Mouse (Mus musculus) midbrain, embryonic 16.5 days (tissue): Measurements from ENCODE around the gene Cyb561d1. TPM values are rescaled to one million over a fixed set of nuclear protein-coding genes. Genes with fewer than 3 reads are reported as not detected.

Source experiments
- ATAC-seq: fragments of 200-750 bp; cut with Nextera tagmentation; 2 replicates; pipeline ENCODE4 v1.8.0; 2017; ENCODE audit warnings: moderate TSS enrichment
- H3K27ac ChIP-seq: fragments of 300-500 bp; sonication (generic); 2 replicates; pipeline ENCODE4 v1.5.1; 2014; ENCODE audit warnings: mild to moderate bottlenecking, low read length, mixed read lengths
- H3K27me3 ChIP-seq: fragments of 300-500 bp; sonication (generic); 2 replicates; pipeline ENCODE4 v1.6.1; 2014; ENCODE audit warnings: low read depth, low read length, mixed read lengths; ENCODE audit not compliant: control insufficient read depth, insufficient read depth
- H3K36me3 ChIP-seq: fragments of 300-500 bp; sonication (generic); 2 replicates; pipeline ENCODE4 v1.6.1; 2014; ENCODE audit warnings: mild to moderate bottlenecking, low read length, moderate library complexity, mixed read lengths; ENCODE audit not compliant: control insufficient read depth, insufficient read depth
- H3K4me1 ChIP-seq: fragments of 300-500 bp; sonication (generic); 2 replicates; pipeline ENCODE4 v1.6.1; 2014; ENCODE audit warnings: mild to moderate bottlenecking, low read length, mixed read lengths; ENCODE audit not compliant: control insufficient read depth, insufficient read depth
- H3K4me2 ChIP-seq: fragments of 300-500 bp; sonication (generic); 2 replicates; pipeline ENCODE4 v1.6.1; 2014; ENCODE audit warnings: mild to moderate bottlenecking, low read length, mixed read lengths
- H3K4me3 ChIP-seq: fragments of 300-500 bp; sonication (generic); 2 replicates; pipeline ENCODE4 v1.5.1; 2014; ENCODE audit warnings: low read depth, mild to moderate bottlenecking, low read length, moderate library complexity, mixed read lengths
- H3K9ac ChIP-seq: fragments of 300-500 bp; sonication (generic); 2 replicates; pipeline ENCODE4 v1.6.1; 2014; ENCODE audit warnings: low read depth, low read length, mixed read lengths
- H3K9me3 ChIP-seq: fragments of 300-500 bp; sonication (generic); replicated peaks from 2 replicates; pipeline ENCODE4 v1.6.1; 2014; ENCODE audit warnings: mild to moderate bottlenecking, low read length, mixed read lengths; ENCODE audit not compliant: control insufficient read depth, poor library complexity, severe bottlenecking
- WGBS: fragments of 180-500 bp; shearing (Covaris S2); extraction: QIAGEN DNeasy Blood & Tissue Kit; methylation state at CpG from one replicate; pipeline ENCODE4 v1.1.7; 2014; 5-methylcytosine and 5-hydroxymethylcytosine counted together
- polyA plus RNA-seq: library from polyadenylated mRNA; unstranded; fragments of >200 nt; fragmentation: Nextera tagmentation; extraction: Ambion mirVana; gene quantifications from 2 replicates; pipeline ENCODE4 v1.2.1, GENCODE M21; 2015

Gene Cyb561d1
- polyA plus RNA-seq, 1 experiment from 2014 or later, result 4.8 TPM

- Histone ChIP-seq H3K4me1 (peaks cover 22% of the 10 kb centered on the region), H3K9me3 (no peaks in the 10 kb centered on the region), H3K27me3 (no peaks in the 10 kb centered on the region), H3K27ac (no peak overlapping the region), H3K4me2 (no peak overlapping the region), H3K36me3 (peaks cover 3% of the 10 kb centered on the region), H3K4me3 (no peak overlapping the region), H3K9ac (no peak overlapping the region)
- ATAC-seq, result no peak
- WGBS, result 76% methylated on average over 4 of the region's 4 CpGs
Observed at GRCm38 (mm10) chr3:108193686-108194085, 7.3 kb downstream of the Cyb561d1 start.

- no peak overlapping the region for H3K4me3 ChIP-seq
- peaks cover 4% of the 10 kb centered on the region for H3K36me3 ChIP-seq
- no peak overlapping the region for H3K4me2 ChIP-seq
- no peaks in the 10 kb centered on the region for H3K27me3 ChIP-seq
- no peak overlapping the region for H3K9ac ChIP-seq
- peaks cover 24% of the 10 kb centered on the region for H3K4me1 ChIP-seq
- H3K9me3 ChIP-seq, result no peaks in the 10 kb centered on the region
- WGBS, result 77% methylated on average over 5 of the region's 5 CpGs
- H3K27ac ChIP-seq, result no peak overlapping the region
- ATAC-seq, result no peak
Observed at GRCm38 (mm10) chr3:108189897-108190296, 11.1 kb downstream of the Cyb561d1 start.

- Histone ChIP-seq H3K4me3 (no peak overlapping the region), H3K36me3 (peaks cover 4% of the 10 kb centered on the region), H3K4me2 (no peak overlapping the region), H3K9me3 (no peaks in the 10 kb centered on the region), H3K9ac (no peak overlapping the region), H3K4me1 (peaks cover 24% of the 10 kb centered on the region), H3K27ac (no peak overlapping the region), H3K27me3 (no peaks in the 10 kb centered on the region; the same call in 1 of the 2 replicates)
- ATAC-seq, result no peak
- WGBS, result 74% methylated on average over 9 of the region's 9 CpGs
Observed at GRCm38 (mm10) chr3:108188716-108189490, 12.1 kb downstream of the Cyb561d1 start.

GRCm38 (mm10) chr3:108187111-108187795 is 13.8 kb downstream of the Cyb561d1 start:
- WGBS, result 64% methylated on average over 20 of the region's 20 CpGs
- peak; percentile 7; the same call in 1 of the 2 replicates for ATAC-seq
- H3K36me3 ChIP-seq, result peaks cover 4% of the 10 kb centered on the region
- H3K4me3 ChIP-seq, result peak overlapping the region; percentile 89
- H3K9ac ChIP-seq, result peak overlapping the region; percentile 90
- H3K27ac ChIP-seq, result no peak overlapping the region
- peaks cover 24% of the 10 kb centered on the region for H3K4me1 ChIP-seq
- no peaks in the 10 kb centered on the region for H3K9me3 ChIP-seq
- no peaks in the 10 kb centered on the region; the same call in 1 of the 2 replicates for H3K27me3 ChIP-seq
- peak overlapping the region; percentile 88 for H3K4me2 ChIP-seq

GRCm38 (mm10) chr3:108186098-108187047 is 14.6 kb downstream of the Cyb561d1 start, which contains the start of gene Amigo1:
TSS of gene Amigo1 (plus strand) at chr3:108186335.
- H3K4me1 ChIP-seq, result peaks cover 24% of the 10 kb centered on the region
- peak within 1 kb of the TSS; percentile 90 for H3K9ac ChIP-seq
- ATAC-seq, result peak; percentile 78
- H3K27ac ChIP-seq, result peak within 1 kb of the TSS; percentile 67
- no peaks in the 10 kb centered on the region for H3K9me3 ChIP-seq
- peaks cover 4% of the 10 kb centered on the region for H3K36me3 ChIP-seq
- peak within 1 kb of the TSS; percentile 89 for H3K4me3 ChIP-seq
- H3K27me3 ChIP-seq, result no peaks in the 10 kb centered on the region; the same call in 1 of the 2 replicates
- H3K4me2 ChIP-seq, result peak within 1 kb of the TSS; percentile 88
- 2% methylated on average over 50 of the region's 100 CpGs for WGBS

DNA sequence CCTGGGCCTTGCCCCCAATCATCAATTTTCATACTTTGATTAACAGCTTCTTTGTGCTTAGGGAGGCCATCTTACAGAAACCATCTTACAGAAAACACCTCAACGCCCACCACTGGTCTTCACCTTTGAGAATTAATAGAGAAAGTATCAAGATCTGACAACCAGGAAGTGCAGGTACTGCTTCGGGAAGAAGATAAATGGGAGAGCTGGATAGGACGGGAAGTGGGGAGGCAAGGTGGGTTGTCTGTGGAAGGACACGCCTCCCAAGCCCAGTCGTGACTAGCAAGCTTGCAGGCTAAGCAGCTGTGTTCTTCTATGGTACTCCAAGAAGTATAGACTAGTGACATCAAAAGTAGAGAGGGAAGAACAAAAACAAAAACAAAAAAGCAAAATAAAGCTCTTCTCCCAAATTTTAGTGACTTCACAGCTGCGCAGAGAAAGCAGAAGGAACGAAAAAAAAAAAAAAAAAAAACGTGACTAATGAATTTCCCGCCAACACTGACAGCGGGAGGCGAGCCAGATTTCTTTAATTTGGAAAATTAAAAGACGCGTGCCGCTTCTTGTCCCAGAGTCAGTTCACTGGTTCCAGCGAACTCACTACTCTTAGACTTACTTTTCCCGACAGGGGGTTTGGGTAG is 15.4 kb downstream of the Cyb561d1 start:
- H3K27me3 ChIP-seq, result no peaks in the 10 kb centered on the region; the same call in 1 of the 2 replicates
- H3K36me3 ChIP-seq, result peaks cover 4% of the 10 kb centered on the region
- WGBS, result 4% methylated on average over 16 of the region's 16 CpGs
- H3K27ac ChIP-seq, result peak overlapping the region; percentile 67; the same call in 1 of the 2 replicates
- peak overlapping the region; percentile 90 for H3K9ac ChIP-seq
- no peaks in the 10 kb centered on the region for H3K9me3 ChIP-seq
- H3K4me3 ChIP-seq, result peak overlapping the region; percentile 89
- peaks cover 24% of the 10 kb centered on the region for H3K4me1 ChIP-seq
- ATAC-seq, result peak; percentile 44; the same call in 1 of the 2 replicates
- peak overlapping the region; percentile 88 for H3K4me2 ChIP-seq

DNA sequence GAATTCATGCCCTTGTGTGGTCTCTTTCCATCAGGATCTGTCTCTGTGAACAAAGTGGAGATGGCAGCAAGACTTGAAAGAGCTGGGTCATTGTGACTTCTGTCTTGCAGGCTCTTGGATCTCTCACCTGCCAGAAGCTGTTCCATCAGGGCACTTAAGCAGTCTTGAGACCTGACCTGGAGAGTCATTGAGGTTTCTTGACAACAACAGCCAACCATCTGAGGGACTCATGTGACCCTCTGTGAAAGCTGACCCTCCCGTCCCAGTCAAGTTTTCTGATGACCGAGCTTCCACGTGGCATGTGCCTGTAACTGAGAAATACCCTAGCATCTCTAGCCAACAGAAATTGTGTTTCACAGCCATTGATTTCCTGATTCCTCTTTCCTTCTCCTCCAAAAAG is 16.3 kb downstream of the Cyb561d1 start:
- 80% methylated on average over 3 of the region's 3 CpGs for WGBS
- no peak overlapping the region for H3K4me3 ChIP-seq

GRCm38 (mm10) chr3:108180514-108180913 is 20.5 kb downstream of the Cyb561d1 start:
- H3K4me1 ChIP-seq, result peaks cover 5% of the 10 kb centered on the region
- no peak overlapping the region for H3K27ac ChIP-seq
- 49% methylated on average over 2 of the region's 2 CpGs for WGBS
- no peaks in the 10 kb centered on the region for H3K9me3 ChIP-seq
- H3K27me3 ChIP-seq, result no peaks in the 10 kb centered on the region; the same call in 1 of the 2 replicates
- H3K36me3 ChIP-seq, result no peaks in the 10 kb centered on the region
- no peak overlapping the region for H3K9ac ChIP-seq
- H3K4me3 ChIP-seq, result no peak overlapping the region
- no peak for ATAC-seq
- H3K4me2 ChIP-seq, result no peak overlapping the region

More for the DNA sequence above, 16.3 kb downstream of the Cyb561d1 start:
- no peaks in the 10 kb centered on the region; the same call in 1 of the 2 replicates for H3K27me3 ChIP-seq
- H3K27ac ChIP-seq, result no peak overlapping the region
- no peak for ATAC-seq
- H3K4me2 ChIP-seq, result no peak overlapping the region
- H3K36me3 ChIP-seq, result peaks cover 4% of the 10 kb centered on the region
- no peak overlapping the region for H3K9ac ChIP-seq
- peaks cover 24% of the 10 kb centered on the region for H3K4me1 ChIP-seq
- no peaks in the 10 kb centered on the region for H3K9me3 ChIP-seq
